Mouse (Mus musculus) thymus, adult 2 months (tissue): Measurements from ENCODE around the gene Lce1d.

Experiments
- CTCF ChIP-seq: fragments of 200-500 bp; IDR thresholded peaks from 2 replicates; pipeline ENCODE4 v1.5.1; 2012; ENCODE audit warnings: mild to moderate bottlenecking, control low read depth, low read length, moderate library complexity, borderline replicate concordance; ENCODE audit not compliant: control insufficient read depth, poor library complexity, insufficient read depth; ENCODE audit errors: extremely low read depth
- POLR2A ChIP-seq: fragments of 200-500 bp; IDR thresholded peaks from 2 replicates; pipeline ENCODE4 v1.6.1; 2012; ENCODE audit warnings: mild to moderate bottlenecking, low read length, control low read depth, moderate library complexity; ENCODE audit not compliant: control insufficient read depth, poor library complexity, insufficient read depth; ENCODE audit errors: extremely low read depth

- TF ChIP-seq CTCF (no peak), POLR2A (no peak)
Measured at GRCm38 (mm10) chr3:92722631-92723030, 35.6 kb upstream of the Lce1d start.
